Mouse (Mus musculus) urinary bladder, postnatal 25 days (tissue): ENCODE measurements around the gene Fblim1.

Experiments
- DNase-seq: peaks from one replicate; pipeline ENCODE4 v3.0.0; 2022; ENCODE audit warnings: low spot score

Gene Fblim1

GRCm38 (mm10) chr4:141599251-141600141, 6.4 kb downstream of the Fblim1 start:
- DNase-seq: peak; percentile 26

DNA sequence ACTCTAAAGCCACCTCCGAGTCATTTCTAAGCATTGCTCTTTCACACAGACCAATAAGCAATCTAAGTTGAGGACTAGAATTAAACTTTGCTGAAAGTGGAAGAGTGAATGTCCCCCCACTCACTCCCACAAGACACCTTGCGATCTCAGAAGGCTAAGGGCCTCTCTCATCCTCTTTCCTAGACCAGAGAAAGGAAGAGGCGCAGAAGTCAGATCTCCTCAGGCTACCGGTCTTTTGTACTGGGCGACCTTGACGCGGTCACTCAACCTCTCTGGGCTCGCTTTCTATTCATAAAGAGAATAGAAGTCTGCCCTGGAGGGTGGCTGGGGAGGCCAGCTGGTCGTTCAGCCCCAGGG, 7.0 kb downstream of the Fblim1 start:
- DNase-seq: no peak

DNA sequence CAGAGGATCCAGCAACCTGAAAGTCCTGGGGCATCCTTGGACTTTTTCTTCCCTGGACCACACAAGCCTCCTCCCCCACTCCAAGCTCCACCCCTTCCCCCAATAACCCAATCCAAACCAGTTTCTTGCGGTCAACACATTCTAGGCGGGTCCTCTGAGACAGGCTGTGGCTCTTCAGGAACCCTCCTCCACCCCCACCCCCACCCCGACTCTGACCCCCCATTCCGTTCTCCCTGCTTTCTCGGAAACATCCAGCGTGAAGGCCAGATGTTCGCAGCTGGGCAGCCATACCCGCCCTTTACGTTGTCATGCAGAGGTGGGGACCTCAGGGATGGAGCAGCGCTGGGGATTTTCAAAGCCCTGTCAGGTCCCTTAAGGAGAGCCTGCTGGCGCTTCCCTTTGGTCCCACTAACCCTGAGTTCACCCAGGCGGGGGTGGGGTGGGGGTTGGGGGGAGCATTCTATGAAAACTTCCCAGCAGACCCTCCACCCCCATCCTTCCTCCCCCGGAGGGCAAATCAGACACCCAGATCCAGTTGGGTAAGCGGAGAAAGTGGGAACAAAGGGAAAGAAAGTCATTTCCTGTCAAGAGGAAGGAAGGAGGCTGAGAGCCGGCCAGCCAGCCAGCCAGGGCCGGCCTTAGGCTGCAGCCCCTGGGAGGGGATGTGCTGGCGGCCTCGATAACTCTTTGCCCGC, 7.5 kb downstream of the Fblim1 start:
- peak; percentile 25 for DNase-seq

DNA sequence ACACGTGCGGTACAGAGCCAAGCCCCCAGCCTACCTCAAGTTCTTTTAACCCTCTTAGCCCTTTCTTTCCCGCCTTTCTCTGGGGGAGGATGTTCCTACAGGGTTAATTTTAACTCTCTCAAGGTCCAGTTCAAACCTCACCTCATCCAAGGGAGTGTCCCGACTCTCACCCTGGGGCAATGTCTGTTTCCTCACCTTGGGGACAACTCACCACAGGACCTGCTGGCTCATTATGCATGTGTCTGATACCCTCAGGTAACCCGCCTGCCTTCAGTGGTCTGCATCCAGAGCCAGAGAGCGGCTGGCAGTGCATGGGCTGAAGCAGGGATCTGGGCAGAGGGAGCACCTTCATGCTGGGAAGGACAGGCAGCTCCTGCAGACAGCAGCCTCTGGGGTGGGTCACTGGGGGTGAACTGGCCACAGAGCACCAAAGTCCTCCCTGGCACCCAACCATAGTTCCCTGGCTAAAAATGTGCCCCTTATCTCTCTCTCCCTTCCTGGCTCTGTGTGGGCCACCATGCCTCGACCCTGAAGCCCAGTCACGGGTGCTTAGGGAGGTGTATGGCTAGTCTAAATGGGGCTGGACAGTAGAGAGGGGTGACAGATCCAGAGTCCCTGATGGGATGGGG, 9.1 kb downstream of the Fblim1 start:
- no peak for DNase-seq

GRCm38 (mm10) chr4:141595605-141596268, 10.2 kb downstream of the Fblim1 start:
- no peak for DNase-seq

GRCm38 (mm10) chr4:141595138-141595537, 10.8 kb downstream of the Fblim1 start:
- no peak for DNase-seq

- no peak for DNase-seq
These were observed 14.3 kb downstream of the Fblim1 start for GRCm38 (mm10) chr4:141591547-141591946.

- no peak for DNase-seq
These were observed 22.0 kb downstream of the Fblim1 start for GRCm38 (mm10) chr4:141583919-141584318.

GRCm38 (mm10) chr4:141581051-141581450, 24.8 kb downstream of the Fblim1 start:
- DNase-seq: no peak

GRCm38 (mm10) chr4:141578833-141579232, 27.1 kb downstream of the Fblim1 start:
- DNase-seq: no peak

GRCm38 (mm10) chr4:141576877-141577276, 29.0 kb downstream of the Fblim1 start:
- DNase-seq: no peak

DNA sequence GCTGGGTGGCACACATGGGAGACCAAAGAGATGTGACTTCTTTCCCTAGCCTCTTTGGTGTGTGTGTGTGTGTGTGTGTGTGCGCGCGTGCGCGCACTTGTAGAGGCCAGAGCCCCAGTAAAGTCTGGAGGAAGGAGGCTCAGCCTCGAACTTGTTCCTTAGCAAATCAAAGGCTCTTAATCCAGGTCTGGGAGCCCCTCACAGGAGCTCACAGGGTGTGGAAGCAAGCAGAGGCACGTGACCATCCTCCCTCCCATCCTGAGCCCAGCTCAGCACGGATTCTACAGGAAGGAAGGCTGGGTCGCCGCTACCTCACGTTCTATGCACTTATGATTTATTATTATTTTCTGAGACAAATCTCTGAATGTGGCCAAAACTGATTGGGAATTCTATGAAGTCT, 29.5 kb downstream of the Fblim1 start:
- DNase-seq: no peak

GRCm38 (mm10) chr4:141574789-141575702, 30.9 kb downstream of the Fblim1 start:
- DNase-seq: peak; percentile 94

DNA sequence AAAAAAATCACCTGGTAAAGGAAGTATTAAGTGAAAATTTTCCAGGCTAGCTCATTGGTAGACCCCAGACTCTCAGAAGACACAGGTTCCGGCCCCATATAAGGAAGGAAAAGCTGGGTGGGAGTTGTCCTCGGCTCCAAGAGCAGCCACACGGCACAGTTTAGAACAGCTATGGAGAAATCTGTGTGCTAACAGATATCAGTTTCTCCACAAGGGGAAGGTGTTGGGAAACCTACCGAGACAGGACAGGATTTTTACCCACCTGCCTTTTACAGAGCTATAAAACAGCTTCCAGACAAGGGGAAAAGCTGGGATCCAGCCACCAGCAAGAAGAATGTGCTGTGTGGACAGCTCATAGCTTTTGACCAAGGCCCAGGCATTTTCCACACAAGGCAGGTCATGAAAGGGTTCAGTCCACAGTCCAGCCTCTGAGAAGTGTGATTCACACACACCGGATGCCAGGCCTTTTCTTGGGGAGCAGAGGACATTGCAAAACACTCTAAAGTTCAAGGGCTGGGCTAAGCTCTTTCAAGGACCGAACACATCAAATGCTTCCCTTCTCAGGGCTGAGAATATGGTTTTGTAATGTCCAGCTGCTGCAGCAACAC, 32.4 kb downstream of the Fblim1 start:
- peak; percentile 51 for DNase-seq

- DNase-seq: peak; percentile 22
These were observed 33.1 kb downstream of the Fblim1 start for GRCm38 (mm10) chr4:141572668-141573358.

DNA sequence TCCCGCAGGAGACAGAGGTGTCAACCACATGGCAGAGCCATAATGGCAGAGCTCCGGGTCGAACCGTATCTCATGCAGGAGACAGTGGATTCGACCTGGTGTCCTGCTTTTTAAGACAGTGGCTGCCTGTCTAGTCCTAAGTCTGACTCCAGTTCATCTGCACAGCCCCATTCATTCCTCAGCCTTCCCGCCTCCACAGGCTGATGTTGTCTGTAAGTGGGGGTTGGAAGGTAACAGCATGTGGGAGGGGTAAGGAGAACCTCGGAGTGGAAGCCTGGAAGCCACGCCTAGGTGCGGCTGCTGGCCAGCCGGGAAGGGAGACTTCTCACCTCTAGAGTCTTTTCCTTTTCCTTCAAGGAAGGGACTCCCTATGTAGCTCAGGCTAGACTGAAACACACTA, 34.0 kb downstream of the Fblim1 start:
- no peak for DNase-seq

GRCm38 (mm10) chr4:141571337-141571739, 34.6 kb downstream of the Fblim1 start:
- no peak for DNase-seq

- no peak for DNase-seq
These were observed 35.1 kb downstream of the Fblim1 start for GRCm38 (mm10) chr4:141570821-141571220.

DNA sequence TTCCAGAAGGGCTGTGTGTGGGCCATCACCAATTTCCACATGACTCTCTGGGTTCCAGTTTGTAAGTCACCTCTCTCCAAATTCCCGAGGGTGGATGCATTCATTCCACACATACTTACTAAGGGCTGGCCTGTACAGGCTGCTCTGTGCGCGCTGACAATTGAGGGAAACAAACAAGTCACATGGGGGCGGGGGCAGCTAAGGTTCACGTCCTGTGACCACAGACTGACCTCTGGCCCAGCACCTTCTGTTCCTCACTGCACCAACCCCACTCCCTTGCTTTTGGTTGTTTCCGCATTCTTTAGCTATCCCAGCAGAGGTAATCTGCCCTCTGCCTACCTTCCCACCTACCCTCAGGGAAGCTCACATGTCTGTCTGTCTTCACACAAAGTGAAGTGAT, 35.9 kb downstream of the Fblim1 start:
- DNase-seq: no peak

DNA sequence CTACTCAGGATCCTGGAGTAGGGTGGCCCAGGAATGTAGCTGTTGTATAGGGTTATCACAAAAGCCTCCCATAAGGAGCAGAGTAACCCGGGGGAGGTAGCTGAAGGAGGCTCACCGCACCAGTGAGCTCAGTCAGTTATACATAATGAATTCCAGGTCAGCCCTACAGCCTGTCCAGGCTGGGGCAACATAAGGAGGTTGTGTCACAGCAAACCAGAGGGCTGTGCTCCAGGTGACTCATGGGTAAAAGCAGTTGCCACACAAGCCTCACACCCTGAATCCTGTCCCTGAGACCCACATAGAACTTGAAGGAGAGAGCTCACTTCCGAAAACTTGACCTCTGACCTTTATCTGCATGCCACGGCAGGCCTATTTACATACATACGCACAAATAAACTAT, 36.9 kb downstream of the Fblim1 start:
- no peak for DNase-seq
